Mouse (Mus musculus) right cerebral cortex, postnatal 14 days (tissue): ENCODE results near the gene Vmn1r73.

Source experiments
- DNase-seq: peaks from one replicate; pipeline ENCODE4 v3.0.0; 2022

The Vmn1r73 gene

DNA sequence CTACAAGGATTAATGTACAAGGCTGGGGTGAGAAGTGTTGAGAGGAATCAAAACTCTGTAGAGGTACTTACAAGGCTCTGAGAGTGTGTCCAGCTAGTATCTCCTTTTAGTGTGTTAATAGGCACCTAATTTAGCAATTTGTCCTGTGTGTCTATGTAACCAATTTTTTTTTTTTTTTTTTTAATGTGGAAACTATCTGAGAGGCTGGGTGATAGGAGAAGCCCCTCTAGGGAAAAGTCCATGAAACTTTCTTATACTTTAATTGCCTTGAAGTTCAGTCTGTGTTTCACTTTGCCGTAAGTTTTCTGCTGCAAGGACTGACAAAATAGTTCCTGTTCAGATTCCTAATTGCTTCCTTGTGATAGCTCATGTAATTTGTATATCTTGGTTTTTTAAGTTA, at the start of gene Vmn1r73:
Gene Vmn1r73 (plus strand): TSS at position 301 of the 400 bp plus-strand sequence.
- DNase-seq, result no peak
